Mouse (Mus musculus) large intestine, adult 2 months (tissue): ENCODE measurements at regions not wholly inside any gene's neighbourhood (a gene's known extent, or its start where the extent isn't known, plus 50 kb on each side); places are given as distances from the start of the nearest gene placed in this dataset.
"Not testable (repeated sequence)": the region's sequence is repeated elsewhere in the genome, so short reads cannot be mapped to it uniquely, and the experiment has no call there.

Source experiments
- DNase-seq: peaks from one replicate; pipeline ENCODE4 v3.0.0-alpha.2; 2012; ENCODE audit warnings: low read depth, low spot score
- WGBS: fragments of 180-500 bp; shearing (Covaris S2); methylation state at CpG from one replicate; pipeline ENCODE4 v1.1.7; 2018; 5-methylcytosine and 5-hydroxymethylcytosine counted together

DNA sequence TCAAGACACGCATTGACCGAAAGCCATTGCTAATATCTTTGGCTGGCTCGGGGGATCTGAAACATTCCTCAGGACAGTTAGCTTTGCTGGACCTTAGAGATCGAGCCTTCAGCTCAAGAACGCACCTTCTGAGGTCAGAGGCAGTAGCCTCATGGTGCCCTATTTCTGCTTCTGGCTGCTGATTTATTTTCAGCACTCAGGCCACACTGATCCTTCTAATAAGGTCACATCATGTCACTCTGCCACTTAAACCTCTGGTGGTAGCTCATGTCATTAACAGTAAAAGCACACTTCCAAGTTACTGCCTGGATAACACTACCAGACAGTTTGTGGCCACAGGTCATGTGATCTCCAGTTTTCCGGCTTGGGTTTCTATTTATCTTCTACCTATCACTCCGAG, 325.9 kb upstream of the Tmpo start:
- 87% methylated on average over 7 of the region's 7 CpGs for WGBS

GRCm38 (mm10) chr10:91504891-91505290, 323.8 kb upstream of the Tmpo start:
- no peak for DNase-seq
- 38% methylated on average over 12 of the region's 12 CpGs for WGBS

More for the DNA sequence above, 325.9 kb upstream of the Tmpo start:
- no peak for DNase-seq

DNA sequence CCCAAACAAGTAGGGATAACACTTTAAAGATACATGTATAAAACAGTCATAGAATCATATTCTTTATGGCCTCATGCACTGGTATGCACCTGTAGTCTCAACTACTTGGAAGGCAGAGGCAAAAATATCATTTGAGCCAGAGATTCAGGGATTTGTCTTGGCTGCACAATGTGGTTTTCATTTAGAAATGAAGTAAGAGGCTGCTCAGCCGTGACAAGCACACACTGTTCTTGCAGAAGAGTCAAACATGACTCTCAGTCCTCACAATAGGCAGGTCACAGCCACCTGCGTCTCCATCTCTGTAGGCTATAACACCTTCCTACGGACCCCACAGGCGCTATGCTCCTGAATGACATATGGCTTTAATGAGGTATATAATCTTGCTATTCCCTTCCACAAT, 317.4 kb upstream of the Tmpo start:
- WGBS, result 85% methylated on average over 4 of the region's 4 CpGs
- no peak for DNase-seq

DNA sequence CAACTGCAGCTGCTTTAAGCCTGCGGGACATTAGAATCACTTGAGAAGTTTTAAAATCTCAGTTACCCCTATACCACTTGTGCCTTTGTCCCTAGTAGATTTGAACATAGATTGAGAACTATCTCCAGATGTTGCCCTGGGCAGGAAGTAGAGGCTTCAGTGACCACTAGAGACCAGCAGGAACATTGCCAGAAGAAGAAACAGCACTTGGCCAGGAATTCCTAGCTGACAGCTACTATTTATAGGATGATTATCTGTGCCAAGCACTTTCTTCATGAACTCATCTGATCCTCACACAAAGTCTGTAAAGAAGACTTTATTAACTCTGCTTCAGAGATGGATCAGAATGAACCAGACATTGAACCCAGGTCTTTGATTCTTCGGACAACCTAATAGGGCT, 283.6 kb upstream of the Tmpo start:
- 77% methylated on average over 2 of the region's 2 CpGs for WGBS
- no peak for DNase-seq

GRCm38 (mm10) chr10:91447974-91448703, 267.0 kb upstream of the Tmpo start:
- 59% methylated on average over 10 of the region's 10 CpGs for WGBS
- DNase-seq, result no peak

DNA sequence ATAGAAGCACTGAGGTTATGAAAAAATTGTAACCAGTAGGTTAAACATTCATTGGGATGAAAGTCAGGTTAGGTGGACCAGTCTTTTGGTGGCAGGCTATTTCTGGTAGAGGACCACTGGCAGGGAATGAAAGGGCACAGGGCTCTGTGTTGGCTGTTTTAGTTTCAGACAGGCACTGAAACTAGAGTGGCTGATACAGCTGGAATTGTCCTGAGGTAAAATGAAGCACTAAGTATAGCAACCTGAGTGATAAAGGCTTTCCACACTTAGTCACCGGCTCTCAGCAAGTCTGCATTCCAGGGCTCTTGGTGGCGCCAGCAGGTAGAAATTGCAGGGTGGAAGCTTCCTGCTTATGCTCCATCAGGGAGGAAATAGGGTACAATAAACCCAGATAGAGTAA, 262.2 kb upstream of the Tmpo start:
- 37% methylated on average over 2 of the region's 2 CpGs for WGBS
- no peak for DNase-seq

DNA sequence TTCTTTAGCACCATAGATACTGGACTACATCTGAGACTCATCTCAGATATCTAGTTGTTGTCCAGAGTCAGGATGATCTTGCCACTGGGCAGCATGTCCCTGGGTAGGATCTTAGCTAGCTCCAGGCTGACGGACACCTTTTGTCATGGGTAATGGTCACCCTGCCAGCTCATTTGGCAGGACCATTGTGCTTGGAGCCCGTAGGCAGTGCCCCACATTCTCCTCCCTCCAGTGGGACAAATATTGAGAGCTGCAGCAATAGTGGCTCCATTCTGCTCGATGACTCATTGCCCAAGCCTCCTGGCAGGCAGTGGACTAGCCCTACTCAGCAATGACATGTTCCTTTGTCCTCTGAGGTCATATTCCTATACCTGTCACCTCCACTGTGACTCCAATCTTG, 258.9 kb upstream of the Tmpo start:
- no peak for DNase-seq
- 65% methylated on average over 3 of the region's 3 CpGs for WGBS

DNA sequence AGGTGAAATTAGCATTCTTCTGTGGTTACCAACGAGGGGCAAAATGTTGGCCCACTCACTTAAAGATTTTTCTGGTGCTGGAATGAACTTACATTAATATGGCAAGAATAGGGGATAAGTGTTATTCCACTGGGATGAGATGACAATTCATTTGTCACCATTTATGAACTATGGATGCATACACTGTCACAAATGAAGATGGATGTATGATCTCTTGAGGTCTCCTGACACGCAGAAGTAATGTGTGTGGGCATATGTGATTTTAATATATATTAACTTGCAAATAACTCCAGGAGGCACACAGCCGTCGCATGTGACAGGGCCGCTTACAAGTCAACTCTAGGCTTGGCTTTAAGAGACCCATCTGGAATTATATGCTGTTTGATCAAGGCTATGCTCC, 256.8 kb upstream of the Tmpo start:
- 92% methylated on average over 5 of the region's 5 CpGs for WGBS
- no peak for DNase-seq

GRCm38 (mm10) chr10:91436091-91436569, 255.0 kb upstream of the Tmpo start:
- DNase-seq, result no peak
- WGBS, result 9% methylated on average over 9 of the region's 9 CpGs

- no peak for DNase-seq
- WGBS, result 15% methylated on average over 5 of the region's 5 CpGs
These were observed 249.2 kb upstream of the Tmpo start for GRCm38 (mm10) chr10:91430281-91430680.

DNA sequence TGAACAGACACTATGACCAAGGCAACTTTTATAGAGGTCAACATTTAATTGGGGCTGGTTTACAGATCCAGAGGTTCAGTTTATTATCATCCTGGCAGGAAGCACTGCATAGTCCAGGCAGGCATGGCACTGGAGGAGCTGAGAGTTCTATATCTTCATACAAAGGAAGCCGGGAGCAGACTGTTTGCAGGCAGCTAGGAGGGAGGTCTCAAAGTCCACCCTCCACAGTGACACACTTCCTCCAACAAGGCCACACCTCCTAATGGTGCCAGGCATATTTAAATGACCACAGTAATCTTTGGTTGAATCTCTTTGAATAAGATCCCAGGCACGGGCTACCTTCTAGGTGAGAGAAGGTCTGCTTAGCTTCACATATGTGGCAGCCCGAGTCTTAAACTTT, 245.5 kb upstream of the Tmpo start:
- WGBS, result 67% methylated on average over 3 of the region's 3 CpGs
- no peak for DNase-seq

DNA sequence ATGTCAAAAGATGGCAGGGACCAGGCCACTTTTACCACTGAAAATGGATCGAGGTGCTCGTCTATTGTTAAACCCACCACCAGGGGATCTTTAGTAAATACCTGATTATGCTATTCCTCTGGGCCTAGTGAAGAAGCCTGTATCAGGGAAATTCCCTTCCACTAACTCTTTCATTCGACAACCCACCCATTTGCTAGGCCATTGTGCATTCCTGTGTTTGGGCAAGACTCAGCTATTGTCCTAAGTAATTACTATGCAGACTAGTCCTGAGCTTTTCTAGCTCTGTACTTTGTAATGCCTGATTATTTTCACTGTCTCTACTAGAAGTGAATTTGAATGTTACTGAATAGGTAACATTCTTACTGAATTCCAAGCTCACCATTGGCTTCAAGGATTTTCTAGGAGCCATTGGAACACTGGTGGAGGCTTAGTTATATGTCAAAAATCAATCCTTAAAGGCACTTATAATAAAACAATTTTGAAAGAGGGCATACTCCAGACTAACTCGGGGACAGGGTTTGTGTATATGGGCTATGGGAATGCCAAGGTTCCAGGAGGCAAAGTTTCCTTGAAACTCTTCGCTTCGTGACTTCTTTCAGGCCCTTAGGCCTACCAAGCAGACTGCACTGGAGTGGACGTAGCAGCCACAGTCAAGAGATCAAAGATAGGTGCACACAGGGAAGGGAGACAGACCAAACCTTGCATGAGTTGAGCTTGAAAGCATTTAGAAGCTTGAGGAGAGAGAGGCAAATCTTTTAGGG, 244.7 kb upstream of the Tmpo start:
- DNase-seq, result not testable (repeated sequence)
- WGBS, result 88% methylated on average over 7 of the region's 7 CpGs

DNA sequence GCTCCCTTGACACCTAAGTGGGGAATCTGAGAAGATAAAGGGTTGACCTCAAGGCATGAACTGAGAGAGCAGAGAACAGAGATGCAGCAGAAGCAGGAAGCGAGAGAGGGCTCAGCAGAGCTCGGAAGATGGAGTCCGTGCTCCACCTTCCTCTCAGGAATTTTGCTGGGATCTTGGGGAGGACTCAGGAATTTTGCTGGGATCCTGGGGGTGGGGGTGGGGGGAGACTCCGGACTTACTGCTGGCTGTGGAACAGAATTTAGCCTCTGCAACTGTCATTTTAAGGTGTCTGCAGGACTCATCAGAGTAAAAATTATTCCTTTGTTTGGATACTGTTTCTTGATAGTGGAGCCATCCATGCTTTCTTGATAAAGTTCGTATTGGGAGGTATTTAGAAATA, 243.7 kb upstream of the Tmpo start:
- WGBS, result 67% methylated on average over 5 of the region's 5 CpGs
- DNase-seq, result no peak

DNA sequence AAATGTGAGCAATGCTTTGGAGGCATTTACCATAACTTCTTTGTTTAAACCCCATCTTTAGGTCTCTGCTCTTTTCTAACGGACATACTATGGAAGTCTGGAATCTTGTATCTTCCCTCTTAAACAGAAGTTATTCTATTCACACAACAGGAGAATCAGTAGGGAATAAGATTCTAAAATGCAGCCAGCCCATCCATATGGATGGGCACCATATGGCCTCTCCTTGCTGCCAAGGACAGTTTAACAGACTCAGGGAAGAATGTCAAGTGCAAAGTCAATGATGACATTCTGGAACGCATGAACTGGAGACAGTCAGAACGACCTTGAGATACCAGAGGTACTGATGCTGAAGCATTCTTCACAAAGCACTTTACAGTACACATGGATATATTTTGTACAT, 206.1 kb upstream of the Tmpo start:
- 70% methylated on average over 3 of the region's 3 CpGs for WGBS
- no peak for DNase-seq

DNA sequence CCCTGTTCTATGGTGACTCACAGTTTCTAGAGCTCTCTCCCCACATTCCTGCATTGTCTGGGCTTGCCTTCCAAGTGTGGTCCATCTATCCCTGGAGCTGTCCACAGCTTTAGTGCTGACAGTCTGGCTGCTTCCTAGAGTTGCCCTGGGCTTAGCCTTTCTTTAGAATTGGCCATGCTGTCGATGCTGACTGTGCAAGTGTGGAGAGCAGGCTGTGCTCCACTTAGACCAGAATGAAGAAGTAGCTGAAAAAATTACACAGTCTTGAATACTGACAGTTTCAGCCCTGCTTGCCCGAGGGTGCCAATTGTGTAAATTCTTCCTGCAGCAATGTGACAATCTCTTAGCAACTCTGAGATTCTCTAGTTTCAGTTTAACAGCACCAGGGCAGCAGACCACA, 203.3 kb upstream of the Tmpo start:
- 53% methylated on average over 2 of the region's 2 CpGs for WGBS
- DNase-seq, result no peak

GRCm38 (mm10) chr10:91376683-91377082, 195.6 kb upstream of the Tmpo start:
- no peak for DNase-seq
- WGBS, result 62% methylated on average over 3 of the region's 3 CpGs

- WGBS, result 80% methylated on average over 1 of the region's 1 CpGs
- DNase-seq, result no peak
These were observed 186.4 kb upstream of the Tmpo start for GRCm38 (mm10) chr10:91367488-91367887.

DNA sequence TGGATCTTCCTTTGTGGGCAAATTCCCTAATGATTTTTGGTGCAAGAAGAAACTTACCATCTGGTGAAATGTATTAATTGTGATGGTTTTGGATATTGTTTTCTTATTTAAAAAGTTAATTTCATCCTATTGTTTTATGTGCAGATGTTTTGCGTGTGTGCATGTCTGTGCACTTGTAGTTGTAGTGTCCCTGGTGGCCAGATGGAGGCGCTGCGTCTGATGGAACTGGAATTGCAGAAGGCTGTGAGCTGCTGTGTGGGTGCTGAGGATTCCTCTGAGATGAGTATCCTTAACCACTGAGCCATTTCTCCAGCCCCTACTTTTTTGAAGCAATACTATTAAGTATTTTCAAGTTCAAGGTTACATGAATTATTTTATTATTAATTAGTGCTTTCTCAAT, 181.5 kb upstream of the Tmpo start:
- DNase-seq, result no peak
- WGBS, result 76% methylated on average over 3 of the region's 3 CpGs

- DNase-seq, result no peak
- WGBS, result 72% methylated on average over 2 of the region's 2 CpGs
These were observed 180.5 kb upstream of the Tmpo start for GRCm38 (mm10) chr10:91361621-91362020.

- WGBS, result 85% methylated on average over 5 of the region's 5 CpGs
- no peak for DNase-seq
These were observed 164.3 kb upstream of the Tmpo start for GRCm38 (mm10) chr10:91345465-91345864.

DNA sequence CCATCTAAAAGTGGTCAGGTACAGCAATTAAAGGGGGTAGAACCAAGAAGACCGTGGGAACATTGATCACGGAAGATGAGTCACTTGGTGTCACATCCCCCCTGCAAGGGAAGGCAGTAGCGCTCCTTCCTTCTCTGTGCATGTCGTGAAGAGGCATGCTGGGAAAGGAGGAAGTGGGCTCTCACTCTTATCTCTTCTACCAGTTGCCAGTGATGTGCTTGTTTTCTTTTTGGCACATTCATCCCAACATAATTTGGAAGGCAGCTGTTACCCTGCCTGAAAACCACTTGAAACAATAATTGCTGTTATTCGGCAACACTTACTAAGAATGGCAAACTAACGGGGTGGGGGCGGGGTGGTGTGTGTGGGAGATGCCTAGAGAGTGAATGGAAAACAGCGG, 161.0 kb upstream of the Tmpo start:
- WGBS, result 69% methylated on average over 8 of the region's 8 CpGs
- no peak for DNase-seq
